Mouse (Mus musculus) frontal cortex, postnatal 10 days (tissue): ENCODE results near the gene Fars2.

Experiments used
- DNase-seq, 2 experiments: peaks; one replicate each; pipeline ENCODE4 v3.0.0; 2022; ENCODE audit warnings: low spot score in 2 of 2, mixed read lengths in 1 of 2

Gene Fars2

GRCm38 (mm10) chr13:36510161-36510560 lies 392.9 kb downstream of the Fars2 start:
- no peak for DNase-seq

- no peak for DNase-seq
These were observed 395.9 kb downstream of the Fars2 start for GRCm38 (mm10) chr13:36513126-36513525.

- DNase-seq, result no peak
These were observed 400.9 kb downstream of the Fars2 start for GRCm38 (mm10) chr13:36518144-36518571.

- no peak for DNase-seq
These were observed 410.5 kb downstream of the Fars2 start for GRCm38 (mm10) chr13:36527761-36528160.

GRCm38 (mm10) chr13:36528223-36528895 lies 411.1 kb downstream of the Fars2 start:
- DNase-seq, result no peak

- DNase-seq, result no peak
These were observed 412.3 kb downstream of the Fars2 start for GRCm38 (mm10) chr13:36529467-36530039.

GRCm38 (mm10) chr13:36530852-36531251 lies 413.6 kb downstream of the Fars2 start:
- no peak for DNase-seq

- no peak for DNase-seq
These were observed 414.7 kb downstream of the Fars2 start for GRCm38 (mm10) chr13:36531893-36532292.

GRCm38 (mm10) chr13:36533071-36533470 lies 415.9 kb downstream of the Fars2 start:
- no peak for DNase-seq

- DNase-seq, result no peak
These were observed 416.3 kb downstream of the Fars2 start for GRCm38 (mm10) chr13:36533518-36533917.

- DNase-seq, result no peak
These were observed 416.8 kb downstream of the Fars2 start for GRCm38 (mm10) chr13:36533966-36534540.

- no peak for DNase-seq
These were observed 420.4 kb downstream of the Fars2 start for GRCm38 (mm10) chr13:36537580-36537979.

GRCm38 (mm10) chr13:36538385-36538784 lies 421.2 kb downstream of the Fars2 start:
- DNase-seq, result no peak

GRCm38 (mm10) chr13:36540231-36540630 lies 423.0 kb downstream of the Fars2 start:
- DNase-seq, result no peak

- no peak for DNase-seq
These were observed 424.1 kb downstream of the Fars2 start for GRCm38 (mm10) chr13:36541287-36541780.

- DNase-seq, result no peak
These were observed 433.5 kb downstream of the Fars2 start for GRCm38 (mm10) chr13:36550694-36551093.

GRCm38 (mm10) chr13:36552522-36553246 lies 435.5 kb downstream of the Fars2 start:
- DNase-seq, result no peak

- DNase-seq, result no peak
These were observed 436.0 kb downstream of the Fars2 start for GRCm38 (mm10) chr13:36553247-36553642.

GRCm38 (mm10) chr13:36554743-36555142 lies 437.5 kb downstream of the Fars2 start:
- no peak for DNase-seq

- DNase-seq, result no peak
These were observed 445.5 kb downstream of the Fars2 start for GRCm38 (mm10) chr13:36562447-36563441.

GRCm38 (mm10) chr13:36564764-36565315 lies 447.6 kb downstream of the Fars2 start:
- DNase-seq, result no peak
